Mouse (Mus musculus) bone marrow macrophage, adult 2 months (primary cell): ENCODE measurements at regions not wholly inside any gene's neighbourhood (a gene's known extent, or its start where the extent isn't known, plus 50 kb on each side); places are given as distances from the start of the nearest gene placed in this dataset.

ENCODE experiments used
- CTCF ChIP-seq: IDR thresholded peaks from 2 replicates; pipeline ENCODE4 v1.5.1; 2012; ENCODE audit warnings: low read depth, mild to moderate bottlenecking, low read length, moderate library complexity
- POLR2A ChIP-seq: IDR thresholded peaks from 2 replicates; pipeline ENCODE4 v1.6.1; 2012; ENCODE audit warnings: mild to moderate bottlenecking, low read depth, low read length, borderline replicate concordance

DNA sequence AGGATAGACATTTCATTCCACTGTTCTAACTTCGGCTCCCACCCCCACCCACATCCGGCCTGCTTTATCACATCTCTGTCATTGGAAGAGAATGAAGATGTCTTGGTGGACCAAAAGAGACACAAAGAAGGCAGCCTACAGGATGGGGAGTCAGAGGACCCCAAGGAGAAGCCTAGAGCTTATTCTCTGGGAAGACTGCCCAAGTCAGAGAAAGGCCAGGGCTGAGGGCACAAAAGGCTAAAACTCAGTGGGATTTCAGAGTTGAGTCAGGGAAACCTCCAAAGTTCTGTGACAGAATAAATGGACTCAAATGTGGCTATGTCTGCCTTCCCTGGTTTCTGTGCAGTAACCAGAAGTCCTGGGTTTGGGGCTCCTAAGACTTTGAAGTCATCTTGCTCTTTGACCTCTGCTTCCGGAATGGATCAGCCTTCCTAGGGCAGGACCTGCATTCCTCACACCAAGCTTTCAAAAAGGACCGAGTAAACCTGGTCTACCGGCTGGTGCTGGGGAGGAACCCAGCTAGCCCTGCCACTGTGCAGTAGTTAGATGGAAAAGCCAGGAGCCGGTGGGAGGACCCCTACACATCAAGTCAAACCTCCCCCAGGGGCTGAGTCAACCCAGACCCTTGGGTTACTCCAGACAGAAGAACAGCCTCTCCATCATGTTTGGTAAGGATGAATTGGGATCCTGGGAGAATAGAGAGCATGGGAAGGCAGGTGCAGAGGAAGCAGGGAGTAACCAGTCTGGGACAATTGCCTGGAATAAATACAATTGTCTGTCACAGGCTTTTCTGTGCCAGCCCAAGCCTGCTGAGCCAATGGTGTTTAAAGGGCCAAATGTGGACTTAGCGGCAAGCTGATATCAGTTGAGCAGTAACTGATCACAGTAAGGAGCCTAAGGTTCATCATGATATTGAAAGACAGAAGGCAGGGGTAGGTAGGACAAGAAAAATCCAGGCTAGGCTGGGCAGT, 80.7 kb upstream of the Barx2 start:
- TF ChIP-seq CTCF (no peak), POLR2A (no peak)
